Mouse (Mus musculus) bone marrow, adult 2 months (tissue): ENCODE results near the gene Ncapd2. TPM values are rescaled to one million over a fixed set of nuclear protein-coding genes. Genes with fewer than 3 reads are reported as not detected.
"Not testable (repeated sequence)": the region's sequence is repeated elsewhere in the genome, so short reads cannot be mapped to it uniquely, and the experiment has no call there.

Experiments
- H3K27ac ChIP-seq: fragments of 200-500 bp; 2 replicates; pipeline ENCODE4 v1.5.1; 2012; ENCODE audit warnings: low read depth, mild to moderate bottlenecking, control low read depth, inconsistent platforms, low read length; ENCODE audit not compliant: control insufficient read depth, poor library complexity, insufficient read depth
- H3K4me1 ChIP-seq: fragments of 200-500 bp; 2 replicates; pipeline ENCODE4 v1.6.1; 2011; ENCODE audit warnings: low read length; ENCODE audit not compliant: control insufficient read depth, insufficient read depth
- H3K4me3 ChIP-seq: fragments of 200-500 bp; replicated peaks from 2 replicates; pipeline ENCODE3; 2011; ENCODE audit warnings: mild to moderate bottlenecking, low read depth, low read length, control low read depth; ENCODE audit not compliant: control insufficient read depth
- CTCF ChIP-seq: fragments of 200-500 bp; IDR thresholded peaks from 2 replicates; pipeline ENCODE4 v1.5.1; 2011; ENCODE audit warnings: low read length, control low read depth; ENCODE audit not compliant: control insufficient read depth, insufficient read depth
- POLR2A ChIP-seq: fragments of 200-500 bp; IDR thresholded peaks from 2 replicates; pipeline ENCODE4 v1.6.1; 2011; ENCODE audit warnings: low read depth, mild to moderate bottlenecking, control low read depth, low read length, borderline replicate concordance; ENCODE audit not compliant: control insufficient read depth
- WGBS: fragments of 180-500 bp; shearing (Covaris S2); methylation state at CpG from one replicate; pipeline ENCODE4 v1.1.7; 2018; 5-methylcytosine and 5-hydroxymethylcytosine counted together
- polyA plus RNA-seq: library from polyadenylated mRNA; stranded (reverse); fragments of >200 nt; gene quantifications from 2 replicates; pipeline ENCODE4 v1.2.4, GENCODE M21; 2011; ENCODE audit warnings: low replicate concordance; ENCODE audit not compliant: missing spikeins, insufficient read depth, insufficient read length

Gene Ncapd2
- polyA plus RNA-seq, 1 experiment, result 361 TPM

- H3K4me3 ChIP-seq, result no peak overlapping the region
- TF ChIP-seq POLR2A, result no peak
- TF ChIP-seq CTCF, result no peak
- 33% methylated on average over 10 of the region's 10 CpGs for WGBS
- H3K4me1 ChIP-seq, result peaks cover 2% of the 10 kb centered on the region; the same call in 1 of the 2 replicates
- H3K27ac ChIP-seq, result peak overlapping the region; percentile 49
These were observed 24.4 kb downstream of the Ncapd2 start for GRCm38 (mm10) chr6:125166861-125167650.

GRCm38 (mm10) chr6:125166051-125166751, 25.3 kb downstream of the Ncapd2 start, which contains the start of gene Gapdh:
TSS of gene Gapdh (minus strand) at chr6:125166467.
- Histone ChIP-seq H3K4me1 (peaks cover 2% of the 10 kb centered on the region; the same call in 1 of the 2 replicates), H3K27ac (peak within 1 kb of the TSS; percentile 92), H3K4me3 (peak within 1 kb of the TSS; percentile 96)
- WGBS, result under 1% methylated on average over 18 of the region's 18 CpGs
- TF ChIP-seq CTCF, result no peak
- no peak; the same call in 1 of the 2 replicates for TF ChIP-seq POLR2A

- TF ChIP-seq CTCF, result no peak
- peak; percentile 98 for TF ChIP-seq POLR2A
- WGBS, result under 1% methylated on average over 36 of the region's 36 CpGs
- H3K4me3 ChIP-seq, result peak overlapping the region; percentile 96
- H3K4me1 ChIP-seq, result peaks cover 5% of the 10 kb centered on the region
- peak overlapping the region; percentile 92 for H3K27ac ChIP-seq
These were observed 26.1 kb downstream of the Ncapd2 start for GRCm38 (mm10) chr6:125165328-125165891.

- Histone ChIP-seq H3K27ac (peak overlapping the region; percentile 92), H3K4me3 (peak overlapping the region; percentile 96), H3K4me1 (peaks cover 5% of the 10 kb centered on the region)
- WGBS, result 0% methylated on average over 39 of the region's 39 CpGs
- TF ChIP-seq CTCF (no peak), POLR2A (peak; percentile 20; the same call in 1 of the 2 replicates)
These were observed 26.7 kb downstream of the Ncapd2 start for GRCm38 (mm10) chr6:125164672-125165327.

- peaks cover 5% of the 10 kb centered on the region for H3K4me1 ChIP-seq
- peak overlapping the region; percentile 96 for H3K4me3 ChIP-seq
- TF ChIP-seq CTCF, result no peak
- no peak for TF ChIP-seq POLR2A
- H3K27ac ChIP-seq, result peak overlapping the region; percentile 92
- 10% methylated on average over 20 of the region's 20 CpGs for WGBS
These were observed 27.5 kb downstream of the Ncapd2 start for GRCm38 (mm10) chr6:125163801-125164657.

- H3K27ac ChIP-seq, H3K4me1 ChIP-seq, H3K4me3 ChIP-seq: not testable (repeated sequence)
- WGBS, result 66% methylated on average over 13 of the region's 16 CpGs
These were observed 28.7 kb downstream of the Ncapd2 start for GRCm38 (mm10) chr6:125162615-125163305.

- H3K4me1 ChIP-seq, H3K27ac ChIP-seq, H3K4me3 ChIP-seq: not testable (repeated sequence)
- 8% methylated on average over 4 of the region's 5 CpGs for WGBS
These were observed 29.5 kb downstream of the Ncapd2 start for GRCm38 (mm10) chr6:125161971-125162370.
